Mouse (Mus musculus): ENCODE measurements around the gene Alad. TPM values are rescaled to one million over a fixed set of nuclear protein-coding genes. Genes with fewer than 3 reads are reported as not detected.
A peak's percentile ranks its signal among the peaks of the same experiment; 100 is the strongest.
"Not testable (repeated sequence)": the region's sequence is repeated elsewhere in the genome, so short reads cannot be mapped to it uniquely, and the experiment has no call there.

Alad gene
- total and polyA plus RNA-seq, 2 experiments from 2014 or later, result 62.1 to 82.4 TPM

DNA sequence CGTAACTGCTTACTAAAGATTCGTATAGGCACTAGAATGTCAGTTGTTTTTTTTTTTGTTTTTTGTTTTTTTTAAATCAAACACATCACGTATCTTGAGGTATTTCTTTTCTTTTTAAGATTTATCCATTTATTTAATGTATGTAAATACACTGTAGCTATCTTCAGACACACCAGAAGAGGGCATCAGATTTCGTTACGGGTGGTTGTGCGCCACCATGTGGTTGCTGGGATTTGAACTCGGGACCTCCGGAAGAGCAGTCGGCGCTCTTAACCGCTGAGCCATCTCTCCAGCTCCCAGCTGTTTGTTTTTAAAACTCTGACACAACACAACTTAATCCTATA, 40.2 kb downstream of the Alad start:
- Histone ChIP-seq H3K4me1 (ENCODE audit: control insufficient read depth, insufficient read depth) (peaks cover 11% of the 10 kb centered on the region; the same call in 1 of the 2 replicates), H3K4me2 (ENCODE audit: low read depth, low read length) (peak overlapping the region; percentile 79), H3K4me3 (ENCODE audit: low read depth, low read length) (peak overlapping the region; percentile 47)
- H3K36me3 ChIP-seq (replicated peaks; ENCODE audit: control insufficient read depth, insufficient read depth, low read length); DNase-seq (ENCODE audit: low spot score); H3K9me3 ChIP-seq (replicated peaks; ENCODE audit: control insufficient read depth, low read length); ATAC-seq (ENCODE audit: insufficient read depth, low read depth); H3K27ac ChIP-seq (ENCODE audit: low read depth); H3K9ac ChIP-seq (replicated peaks; ENCODE audit: low read depth, low read length); H3K27me3 ChIP-seq (ENCODE audit: control insufficient read depth, insufficient read depth, low read length): not testable (repeated sequence)
- 14% methylated on average over 11 of the region's 11 CpGs for WGBS
- peak; percentile 29 for TF ChIP-seq CTCF (IDR thresholded peaks at IDR 0.05; ENCODE audit: low read depth)

DNA sequence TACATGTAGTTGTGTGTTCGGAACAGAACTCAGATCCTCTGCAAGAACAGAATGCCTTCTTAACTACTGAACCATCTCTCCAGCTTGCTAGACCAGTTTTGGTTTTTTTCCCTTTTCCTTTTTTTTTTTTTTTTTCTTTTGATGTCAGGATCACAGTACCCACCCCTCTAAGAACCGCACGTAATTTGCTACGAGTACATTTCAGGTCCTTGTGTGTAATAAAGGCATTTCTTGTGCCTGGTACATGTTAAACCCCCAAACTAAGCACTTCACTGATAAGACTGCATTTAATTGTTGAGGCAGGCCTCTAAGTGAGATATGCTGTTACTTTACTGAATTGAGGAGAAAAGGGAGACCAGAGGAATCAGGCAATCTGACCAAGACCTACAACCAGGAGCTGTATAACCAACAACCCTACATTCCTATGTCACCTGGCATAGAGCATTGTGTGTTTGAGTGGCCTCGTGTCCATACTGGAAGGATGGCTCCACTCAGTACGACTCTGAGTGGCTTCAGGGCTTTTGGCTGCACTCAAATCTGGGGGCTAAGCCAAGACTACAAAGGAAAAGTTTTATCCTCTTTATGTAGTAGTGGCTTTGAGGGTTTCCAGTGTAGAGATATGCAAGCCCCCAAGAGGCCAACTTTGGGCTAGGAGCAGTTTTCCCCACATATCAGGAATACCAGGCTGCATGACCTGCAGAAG, 42.0 kb downstream of the Alad start:
- Histone ChIP-seq H3K27ac (ENCODE audit: low read depth) (no peak overlapping the region), H3K4me1 (ENCODE audit: control insufficient read depth, insufficient read depth) (peaks cover 11% of the 10 kb centered on the region; the same call in 1 of the 2 replicates), H3K9ac (replicated peaks; ENCODE audit: low read depth, low read length) (no peak overlapping the region), H3K36me3 (replicated peaks; ENCODE audit: control insufficient read depth, insufficient read depth, low read length) (no peaks in the 10 kb centered on the region), H3K9me3 (replicated peaks; ENCODE audit: control insufficient read depth, low read length) (no peaks in the 10 kb centered on the region), H3K27me3 (ENCODE audit: control insufficient read depth, insufficient read depth, low read length) (peaks cover 8% of the 10 kb centered on the region), H3K4me2 (ENCODE audit: low read depth, low read length) (no peak overlapping the region), H3K4me3 (ENCODE audit: low read depth, low read length) (no peak overlapping the region)
- 71% methylated on average over 6 of the region's 6 CpGs for WGBS
- no peak for DNase-seq (ENCODE audit: low spot score)
- TF ChIP-seq EP300 (IDR thresholded peaks at IDR 0.05; ENCODE audit: low read depth) (no peak), CTCF (IDR thresholded peaks at IDR 0.05; ENCODE audit: low read depth) (no peak)
- no peak for ATAC-seq (ENCODE audit: insufficient read depth, low read depth)

DNA sequence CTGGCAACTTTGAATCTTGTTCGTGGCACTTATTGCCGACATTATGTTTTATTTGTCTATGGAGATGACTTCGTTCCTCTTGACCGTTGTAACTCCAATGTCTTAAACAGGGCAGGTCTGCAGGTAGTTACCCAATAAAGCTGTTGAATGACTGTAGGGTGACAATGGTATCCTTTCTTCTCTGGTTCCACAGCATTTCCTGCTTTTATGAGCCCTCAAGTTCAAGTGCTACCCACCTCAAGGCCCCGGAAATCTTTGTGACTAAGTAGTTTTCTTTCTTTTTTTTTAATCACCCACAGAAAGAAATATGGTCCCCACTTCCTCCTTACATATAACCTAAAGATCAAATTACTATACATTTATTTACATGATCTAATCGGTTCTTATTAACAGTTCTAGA, 43.9 kb downstream of the Alad start:
- no peaks in the 10 kb centered on the region for H3K36me3 ChIP-seq (replicated peaks; ENCODE audit: control insufficient read depth, insufficient read depth, low read length)
- H3K4me3 ChIP-seq (ENCODE audit: low read depth, low read length), result no peak overlapping the region
- H3K4me1 ChIP-seq (ENCODE audit: control insufficient read depth, insufficient read depth), result peaks cover 11% of the 10 kb centered on the region; the same call in 1 of the 2 replicates
- ATAC-seq (ENCODE audit: insufficient read depth, low read depth), result no peak
- TF ChIP-seq CTCF (IDR thresholded peaks at IDR 0.05; ENCODE audit: low read depth), result no peak
- no peak for TF ChIP-seq EP300 (IDR thresholded peaks at IDR 0.05; ENCODE audit: low read depth)
- no peak overlapping the region for H3K4me2 ChIP-seq (ENCODE audit: low read depth, low read length)
- peaks cover 8% of the 10 kb centered on the region for H3K27me3 ChIP-seq (ENCODE audit: control insufficient read depth, insufficient read depth, low read length)
- no peak for DNase-seq (ENCODE audit: low spot score)
- 87% methylated on average over 6 of the region's 6 CpGs for WGBS
- no peak overlapping the region for H3K27ac ChIP-seq (ENCODE audit: low read depth)
- H3K9me3 ChIP-seq (replicated peaks; ENCODE audit: control insufficient read depth, low read length), result no peaks in the 10 kb centered on the region
- no peak overlapping the region for H3K9ac ChIP-seq (replicated peaks; ENCODE audit: low read depth, low read length)

DNA sequence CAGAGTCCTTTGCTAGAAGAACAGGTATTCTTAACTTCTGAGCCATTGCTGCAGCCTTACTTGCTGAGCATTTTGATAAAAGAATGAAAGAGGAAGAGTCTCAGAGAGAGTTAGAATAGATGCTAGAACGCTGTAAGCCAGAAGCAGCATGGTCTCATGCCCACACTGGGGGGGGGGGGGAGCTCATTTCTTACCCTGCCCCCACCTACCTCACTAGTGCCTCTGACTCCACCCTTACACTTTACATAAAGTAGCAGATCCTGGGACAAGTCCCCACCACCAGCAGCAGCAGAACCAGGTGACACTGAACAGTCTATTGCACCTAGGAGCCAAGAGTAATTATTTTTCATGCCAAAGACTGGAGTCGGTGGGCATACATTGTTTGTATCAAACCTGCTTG, 44.6 kb downstream of the Alad start:
- Histone ChIP-seq H3K4me1 (ENCODE audit: control insufficient read depth, insufficient read depth) (peaks cover 9% of the 10 kb centered on the region; the same call in 1 of the 2 replicates), H3K9me3 (replicated peaks; ENCODE audit: control insufficient read depth, low read length) (no peaks in the 10 kb centered on the region), H3K9ac (replicated peaks; ENCODE audit: low read depth, low read length) (no peak overlapping the region), H3K27me3 (ENCODE audit: control insufficient read depth, insufficient read depth, low read length) (peaks cover 7% of the 10 kb centered on the region), H3K27ac (ENCODE audit: low read depth) (no peak overlapping the region), H3K36me3 (replicated peaks; ENCODE audit: control insufficient read depth, insufficient read depth, low read length) (no peaks in the 10 kb centered on the region), H3K4me2 (ENCODE audit: low read depth, low read length) (no peak overlapping the region), H3K4me3 (ENCODE audit: low read depth, low read length) (no peak overlapping the region)
- no peak for TF ChIP-seq EP300 (IDR thresholded peaks at IDR 0.05; ENCODE audit: low read depth)
- TF ChIP-seq CTCF (IDR thresholded peaks at IDR 0.05; ENCODE audit: low read depth), result no peak
- ATAC-seq (ENCODE audit: insufficient read depth, low read depth) (no peak), DNase-seq (ENCODE audit: low spot score) (no peak)
- 79% methylated on average over 2 of the region's 2 CpGs for WGBS

DNA sequence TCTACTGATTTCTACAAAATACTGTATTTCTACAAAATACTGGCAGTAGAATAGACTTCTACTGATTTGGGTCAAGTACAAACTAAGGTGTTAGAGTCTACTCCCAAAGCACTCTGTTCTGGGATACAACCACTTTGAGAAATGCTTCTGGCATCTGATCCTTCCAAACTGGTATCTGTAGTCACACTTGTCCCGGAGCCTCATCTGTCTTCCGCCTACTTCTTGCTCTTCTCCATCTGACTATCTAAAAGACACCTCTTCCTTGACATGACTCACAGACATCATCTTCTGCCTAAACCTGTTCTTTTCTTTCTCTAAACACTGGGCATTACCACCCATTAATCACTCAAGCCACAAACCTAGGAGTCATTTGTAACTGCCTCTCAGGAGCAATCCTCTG, 47.6 kb downstream of the Alad start:
- H3K27ac ChIP-seq (ENCODE audit: low read depth), result no peak overlapping the region
- H3K4me3 ChIP-seq (ENCODE audit: low read depth, low read length), result no peak overlapping the region
- no peaks in the 10 kb centered on the region for H3K36me3 ChIP-seq (replicated peaks; ENCODE audit: control insufficient read depth, insufficient read depth, low read length)
- 95% methylated on average over 2 of the region's 2 CpGs for WGBS
- no peak for TF ChIP-seq CTCF (IDR thresholded peaks at IDR 0.05; ENCODE audit: low read depth)
- TF ChIP-seq EP300 (IDR thresholded peaks at IDR 0.05; ENCODE audit: low read depth), result no peak
- DNase-seq (ENCODE audit: low spot score) (no peak), ATAC-seq (ENCODE audit: insufficient read depth, low read depth) (no peak)
- H3K9ac ChIP-seq (replicated peaks; ENCODE audit: low read depth, low read length), result no peak overlapping the region
- H3K27me3 ChIP-seq (ENCODE audit: control insufficient read depth, insufficient read depth, low read length), result no peaks in the 10 kb centered on the region
- no peaks in the 10 kb centered on the region for H3K9me3 ChIP-seq (replicated peaks; ENCODE audit: control insufficient read depth, low read length)
- H3K4me2 ChIP-seq (ENCODE audit: low read depth, low read length), result no peak overlapping the region
- H3K4me1 ChIP-seq (ENCODE audit: control insufficient read depth, insufficient read depth), result no peaks in the 10 kb centered on the region

DNA sequence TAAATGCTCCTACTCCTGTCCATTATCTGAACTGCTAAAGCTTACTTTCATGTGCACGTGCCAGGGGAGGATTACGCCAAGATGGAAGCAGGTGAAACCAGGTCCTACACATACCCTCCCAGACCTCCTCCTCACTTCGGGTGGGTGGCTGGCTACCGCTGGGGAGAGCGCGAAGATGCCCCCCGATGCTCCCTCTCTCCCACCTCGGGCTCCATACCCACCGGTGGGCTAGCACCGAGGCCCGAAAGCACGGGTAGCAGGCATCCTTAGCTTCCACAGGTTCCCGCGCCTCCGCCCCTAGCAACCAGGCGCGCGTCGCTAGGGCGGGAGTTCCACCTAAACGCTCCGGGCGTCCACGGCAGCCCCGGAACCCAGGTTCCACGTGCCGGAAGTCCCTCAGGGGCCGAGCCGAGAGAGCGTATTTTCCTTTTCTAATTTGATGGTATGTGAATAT, 49.1 kb downstream of the Alad start, which contains the start of gene Wdr31:
Gene Wdr31 (minus strand): TSS at position 299 of the 454 bp plus-strand sequence.
- Histone ChIP-seq H3K4me1 (ENCODE audit: control insufficient read depth, insufficient read depth) (no peaks in the 10 kb centered on the region), H3K4me3 (ENCODE audit: low read depth, low read length) (peak within 1 kb of the TSS; percentile 56), H3K4me2 (ENCODE audit: low read depth, low read length) (peak within 1 kb of the TSS; percentile 81), H3K27ac (ENCODE audit: low read depth) (no peak within 1 kb of the TSS), H3K9ac (replicated peaks; ENCODE audit: low read depth, low read length) (peak within 1 kb of the TSS; percentile 38; the same call in 1 of the 2 replicates), H3K36me3 (replicated peaks; ENCODE audit: control insufficient read depth, insufficient read depth, low read length) (no peaks in the 10 kb centered on the region), H3K27me3 (ENCODE audit: control insufficient read depth, insufficient read depth, low read length) (no peaks in the 10 kb centered on the region), H3K9me3 (replicated peaks; ENCODE audit: control insufficient read depth, low read length) (no peaks in the 10 kb centered on the region)
- 0% methylated on average over 30 of the region's 30 CpGs for WGBS
- ATAC-seq (ENCODE audit: insufficient read depth, low read depth), result peak; percentile 86
- DNase-seq (ENCODE audit: low spot score), result peak; percentile 43
- no peak for TF ChIP-seq EP300 (IDR thresholded peaks at IDR 0.05; ENCODE audit: low read depth)
